Comparison of ENCODE assay signal across 8 mouse cellular contexts in genomic region chr13:83729331-83730009, GRCm38 (mm10).
DNase-seq lines count a peak whose midpoint lies in the region; ATAC-seq lines count a peak whose summit lies in the region.

No protein-coding gene starts in this region.

- H3K27me3 ChIP-seq in forebrain, embryonic 15.5 days, result no peaks in the 10 kb centered on the region
- H3K27me3 ChIP-seq in kidney, embryonic 14.5 days (ENCODE audit: control insufficient read depth, insufficient read depth, low read length), result peaks cover 73% of the 10 kb centered on the region
- peaks cover 96% of the 10 kb centered on the region for H3K27me3 ChIP-seq in liver, embryonic 12.5 days (replicated peaks)

- WGBS in forebrain, embryonic 15.5 days, result under 1% methylated on average over 33 of the region's 33 CpGs
- under 1% methylated on average over 30 of the region's 33 CpGs for WGBS in kidney, embryonic 14.5 days
- WGBS in liver, embryonic 12.5 days (ENCODE audit: insufficient replicate concordance), result 2% methylated on average over 33 of the region's 33 CpGs

- H3K4me1 ChIP-seq in forebrain, embryonic 15.5 days, result no peaks in the 10 kb centered on the region
- H3K4me1 ChIP-seq in kidney, embryonic 14.5 days (ENCODE audit: control insufficient read depth, insufficient read depth, low read length), result no peaks in the 10 kb centered on the region
- H3K4me1 ChIP-seq in liver, embryonic 12.5 days, result peaks cover 18% of the 10 kb centered on the region

- ATAC-seq in cerebellum, adult (ENCODE audit: insufficient number of reproducible peaks, low FRiP score, low TSS enrichment), result peak; percentile 58
- ATAC-seq in forebrain, embryonic 15.5 days (replicated peaks), result peak; percentile 21
- peak; percentile 13; the same call in 1 of the 2 replicates for ATAC-seq in kidney, embryonic 14.5 days (ENCODE audit: low FRiP score, low TSS enrichment)
- ATAC-seq in liver, embryonic 12.5 days, result no peak

- H3K36me3 ChIP-seq in forebrain, embryonic 15.5 days, result no peaks in the 10 kb centered on the region
- H3K36me3 ChIP-seq in kidney, embryonic 14.5 days (ENCODE audit: control insufficient read depth, insufficient read depth, low read length), result no peaks in the 10 kb centered on the region
- H3K36me3 ChIP-seq in liver, embryonic 12.5 days, result no peaks in the 10 kb centered on the region

- H3K4me2 ChIP-seq in forebrain, embryonic 15.5 days (replicated peaks), result peak overlapping the region; percentile 65
- H3K4me2 ChIP-seq in kidney, embryonic 14.5 days (replicated peaks; ENCODE audit: low read depth, low read length), result peak overlapping the region; percentile 88
- peak overlapping the region; percentile 85 for H3K4me2 ChIP-seq in liver, embryonic 12.5 days

- H3K4me3 ChIP-seq in forebrain, embryonic 15.5 days, result peak overlapping the region; percentile 78
- peak overlapping the region; percentile 51 for H3K4me3 ChIP-seq in kidney, embryonic 14.5 days (ENCODE audit: low read length)
- H3K4me3 ChIP-seq in liver, embryonic 12.5 days, result peak overlapping the region; percentile 26

- H3K9me3 ChIP-seq in forebrain, embryonic 15.5 days, result no peaks in the 10 kb centered on the region
- no peaks in the 10 kb centered on the region for H3K9me3 ChIP-seq in kidney, embryonic 14.5 days (ENCODE audit: control insufficient read depth, low read length)
- no peaks in the 10 kb centered on the region for H3K9me3 ChIP-seq in liver, embryonic 12.5 days (replicated peaks)

- peak overlapping the region; percentile 100 for H3K27ac ChIP-seq in forebrain, embryonic 15.5 days (replicated peaks)
- H3K27ac ChIP-seq in kidney, embryonic 14.5 days (ENCODE audit: low read depth, low read length), result no peak overlapping the region
- H3K27ac ChIP-seq in liver, embryonic 12.5 days, result no peak overlapping the region

- H3K9ac ChIP-seq in forebrain, embryonic 15.5 days (replicated peaks), result peak overlapping the region; percentile 100
- H3K9ac ChIP-seq in kidney, embryonic 14.5 days (ENCODE audit: low read depth, low read length), result peak overlapping the region; percentile 32; the same call in 1 of the 2 replicates
- H3K9ac ChIP-seq in liver, embryonic 12.5 days, result no peak overlapping the region

- DNase-seq in left cerebral cortex, adult 18-20 months (ENCODE audit: low spot score in 2 of 2), result peak; percentile 77 to 80
- DNase-seq in left cerebral cortex, adult 11 months (ENCODE audit: low spot score), result no peak
- DNase-seq in right cerebral cortex, postnatal 25 days, result peak; percentile 77
- DNase-seq in gastrocnemius, adult 18-20 months (ENCODE audit: low spot score), result no peak

Comparison
In these comparisons a context has a peak if more than half of its experiments do, and no peak if none do; other contexts are left out.
1. DNase-seq: peak in left cerebral cortex, adult 18-20 months (2 of 2) and right cerebral cortex, postnatal 25 days (single experiment); none in left cerebral cortex, adult 11 months (single experiment) and gastrocnemius, adult 18-20 months (single experiment).
2. H3K4me3 ChIP-seq: peak in every context shown above with its lines; median percentile 78 in forebrain, embryonic 15.5 days; 51 in kidney, embryonic 14.5 days; 26 in liver, embryonic 12.5 days.
3. Peak in every context shown above with its lines, with median percentiles within 50 percentile points of each other: H3K4me2 ChIP-seq.